Mouse (Mus musculus) CH12.LX (cell line): ENCODE results near the gene Tmprss12. TPM values are rescaled to one million over a fixed set of nuclear protein-coding genes. Genes with fewer than 3 reads are reported as not detected.

Experiments
- DNase-seq: peaks from one replicate; pipeline ENCODE4 v3.0.0-alpha.2; 2013; ENCODE audit errors: extremely low read depth
- H3K27ac ChIP-seq: 2 replicates; pipeline ENCODE4 v1.5.1; 2012; ENCODE audit warnings: low read depth, mild to moderate bottlenecking, control low read depth, moderate library complexity; ENCODE audit not compliant: insufficient read depth
- H3K27me3 ChIP-seq: replicated peaks from 2 replicates; pipeline ENCODE3; 2012; ENCODE audit warnings: inconsistent platforms
- H3K36me3 ChIP-seq, 2 experiments: replicated peaks in 1 of 2; 2 replicates each; pipeline versions ENCODE3 to v1.6.1; 2012; ENCODE audit warnings: inconsistent platforms in 1 of 2, low read length in 1 of 2, mild to moderate bottlenecking in 1 of 2, mixed read lengths in 1 of 2, moderate library complexity in 1 of 2; ENCODE audit not compliant: control insufficient read depth in 1 of 2, insufficient read depth in 1 of 2
- H3K4me1 ChIP-seq, 2 experiments: 2 replicates each; pipeline ENCODE4 v1.6.1; 2012; ENCODE audit warnings: inconsistent platforms in 1 of 2, moderate library complexity in 1 of 2; ENCODE audit not compliant: insufficient read depth in 2 of 2, control insufficient read depth in 1 of 2
- H3K4me2 ChIP-seq: 2 replicates; pipeline ENCODE4 v1.6.1; 2012; ENCODE audit warnings: low read depth, mild to moderate bottlenecking, control low read depth; ENCODE audit not compliant: poor library complexity, insufficient read depth, severe bottlenecking
- H3K4me3 ChIP-seq, 3 experiments: fragments of 150-350 bp in 1 of 3; sonication (generic) in 1 of 3; replicated peaks in 1 of 3; 2 replicates each; pipeline versions ENCODE3 to v1.5.1; 2011 to 2012; ENCODE audit warnings: low read depth in 2 of 3, low read length in 2 of 3, mild to moderate bottlenecking in 2 of 3, moderate library complexity in 2 of 3, control low read depth in 1 of 3, improper control_type of control experiment in 1 of 3, inconsistent platforms in 1 of 3, mixed read lengths in 1 of 3; ENCODE audit not compliant: poor library complexity in 1 of 3
- H3K79me2 ChIP-seq: replicated peaks from 2 replicates; pipeline ENCODE4 v1.6.1; 2012; ENCODE audit warnings: mild to moderate bottlenecking, moderate library complexity; ENCODE audit not compliant: control insufficient read depth, poor library complexity, insufficient read depth, severe bottlenecking; ENCODE audit errors: extremely low read depth
- H3K9ac ChIP-seq: 2 replicates; pipeline ENCODE4 v1.6.1; 2012; ENCODE audit warnings: low read depth, mild to moderate bottlenecking, control low read depth, moderate library complexity; ENCODE audit not compliant: insufficient read depth
- H3K9me3 ChIP-seq: replicated peaks from 2 replicates; pipeline ENCODE3; 2012; ENCODE audit warnings: low read length, inconsistent platforms, mixed read lengths
- BHLHE40 ChIP-seq: IDR thresholded peaks from 2 replicates; pipeline ENCODE4 v1.6.1; 2011; ENCODE audit warnings: mild to moderate bottlenecking, low read depth, low read length, improper control_type of control experiment
- CHD2 ChIP-seq: IDR thresholded peaks from 2 replicates; pipeline ENCODE4 v1.6.1; 2011; ENCODE audit warnings: low read length, improper control_type of control experiment
- EP300 ChIP-seq: IDR thresholded peaks from 2 replicates; pipeline ENCODE4 v1.6.1; 2011; ENCODE audit warnings: low read length, improper control_type of control experiment
- HCFC1 ChIP-seq: IDR thresholded peaks from 2 replicates; pipeline ENCODE4 v1.6.1; 2012; ENCODE audit warnings: low read depth, mild to moderate bottlenecking, inconsistent platforms, low read length, improper control_type of control experiment
- IRF4 ChIP-seq: IDR thresholded peaks from 2 replicates; pipeline ENCODE4 v1.6.1; 2014; ENCODE audit warnings: low read depth, mild to moderate bottlenecking, inconsistent platforms, low read length, improper control_type of control experiment
- JUND ChIP-seq: conservative IDR thresholded peaks from 2 replicates; pipeline ENCODE4 v1.6.1; 2011; ENCODE audit warnings: low read depth, low read length, improper control_type of control experiment
- NELFE ChIP-seq: IDR thresholded peaks from 2 replicates; pipeline ENCODE4 v1.6.1; 2011; ENCODE audit warnings: low read depth, low read length, improper control_type of control experiment
- SIN3A ChIP-seq: IDR thresholded peaks from 2 replicates; pipeline ENCODE4 v1.6.1; 2012; ENCODE audit warnings: low read length, improper control_type of control experiment, inconsistent platforms
- TCF12 ChIP-seq: IDR thresholded peaks from 2 replicates; pipeline ENCODE4 v1.6.1; 2014; ENCODE audit warnings: low read depth, mild to moderate bottlenecking, inconsistent platforms, low read length, improper control_type of control experiment
- ZKSCAN1 ChIP-seq: IDR thresholded peaks from 2 replicates; pipeline ENCODE4 v1.6.1; 2012; ENCODE audit warnings: low read depth, inconsistent platforms, low read length, improper control_type of control experiment, borderline replicate concordance
- ZNF384 ChIP-seq: IDR thresholded peaks from 2 replicates; pipeline ENCODE4 v1.6.1; 2012; ENCODE audit warnings: low read depth, low read length, improper control_type of control experiment, inconsistent platforms
- dilution Hi-C: fragments of 300-500 bp; cut with MboI; formaldehyde crosslinking; loops from 2 replicates; pipeline ENCODE4 v1.14.3; 2020; ENCODE audit warnings: low sequenced_read_pairs; ENCODE audit not compliant: extremely low pct_unique_long_range_greater_than_20kb, extremely low pct_ligation_motif_present
- in situ Hi-C: fragments of 300-500 bp; cut with MboI; formaldehyde crosslinking; loops from 3 replicates; pipeline ENCODE4 v1.14.3; 2019; ENCODE audit warnings: low sequenced_read_pairs, low pct_ligation_motif_present, low pct_unique_long_range_greater_than_20kb, mixed read lengths
- polyA plus RNA-seq: library from polyadenylated mRNA; unstranded; fragments of >175 nt; gene quantifications from 2 replicates; pipeline ENCODE4 v1.2.1, GENCODE M21; 2012; ENCODE audit warnings: low read depth; ENCODE audit not compliant: insufficient read length
- total RNA-seq, 2 experiments: library from RNA; depleted of rRNA; stranded (reverse); fragments of 300-350 nt in 1 of 2; fragments of >200 nt in 1 of 2; gene quantifications; 2 replicates each; pipeline ENCODE4 v1.2.3; 2012 to 2014

Tmprss12 gene
- total and polyA plus RNA-seq, 3 experiments = not detected

GRCm38 (mm10) chr15:100301556-100301955 is 20.9 kb downstream of the Tmprss12 start:
- Histone ChIP-seq H3K4me1 (peaks cover 11 to 44% of the 10 kb centered on the region in 2 experiments), H3K9me3 (peaks cover 7% of the 10 kb centered on the region), H3K27ac (no peak overlapping the region), H3K4me3 (peak overlapping the region in 1 of 3 experiments; percentile 35), H3K36me3 (no peaks in the 10 kb centered on the region), H3K27me3 (no peaks in the 10 kb centered on the region), H3K79me2 (no peaks in the 10 kb centered on the region), H3K9ac (no peak overlapping the region), H3K4me2 (no peak overlapping the region)
- DNase-seq = peak; percentile 31
- dilution Hi-C loops (no loop called here), in situ Hi-C loops (no loop called here)
- TF ChIP-seq TCF12 (no peak), CHD2 (no peak)
- TF ChIP-seq, all 38 proteins: peak for 0

GRCm38 (mm10) chr15:100303428-100304018 is 22.9 kb downstream of the Tmprss12 start:
- TF ChIP-seq EP300 (peak; percentile 65), SIN3A (peak; percentile 68), IRF4 (peak; percentile 63), ZNF384 (0 out of 2 replicates have a peak, but pooled peaks have one; percentile 2), JUND (peak; percentile 58; the same call in 1 of the 2 replicates), BHLHE40 (peak; percentile 38; the same call in 1 of the 2 replicates), NELFE (0 out of 2 replicates have a peak, but pooled peaks have one; percentile 44), HCFC1 (no peak), ZKSCAN1 (no peak)
- H3K36me3 ChIP-seq = no peaks in the 10 kb centered on the region
- H3K27ac ChIP-seq = peak overlapping the region; percentile 87
- H3K4me1 ChIP-seq = peaks cover 11 to 51% of the 10 kb centered on the region in 2 experiments
- dilution Hi-C loops = no loop called here
- H3K4me2 ChIP-seq = peak overlapping the region; percentile 90
- peak overlapping the region; percentile 14 to 59 (median 55) for H3K4me3 ChIP-seq
- H3K9me3 ChIP-seq = no peaks in the 10 kb centered on the region
- no peaks in the 10 kb centered on the region for H3K79me2 ChIP-seq
- in situ Hi-C loops = no loop called here
- no peaks in the 10 kb centered on the region for H3K27me3 ChIP-seq
- DNase-seq = peak; percentile 71
- peak overlapping the region; percentile 86 for H3K9ac ChIP-seq
